Mouse (Mus musculus) embryonic fibroblast, embryonic 13.5 days (primary cell): ENCODE results near the gene Thada.

ENCODE experiments used
- CTCF ChIP-seq: IDR thresholded peaks from 2 replicates; pipeline ENCODE4 v1.5.1; 2011; ENCODE audit warnings: mild to moderate bottlenecking, control low read depth, low read length, moderate library complexity, borderline replicate concordance; ENCODE audit not compliant: insufficient read depth
- POLR2A ChIP-seq: IDR thresholded peaks from 2 replicates; pipeline ENCODE4 v1.6.1; 2011; ENCODE audit warnings: low read depth, mild to moderate bottlenecking, control low read depth, low read length, moderate library complexity

DNA sequence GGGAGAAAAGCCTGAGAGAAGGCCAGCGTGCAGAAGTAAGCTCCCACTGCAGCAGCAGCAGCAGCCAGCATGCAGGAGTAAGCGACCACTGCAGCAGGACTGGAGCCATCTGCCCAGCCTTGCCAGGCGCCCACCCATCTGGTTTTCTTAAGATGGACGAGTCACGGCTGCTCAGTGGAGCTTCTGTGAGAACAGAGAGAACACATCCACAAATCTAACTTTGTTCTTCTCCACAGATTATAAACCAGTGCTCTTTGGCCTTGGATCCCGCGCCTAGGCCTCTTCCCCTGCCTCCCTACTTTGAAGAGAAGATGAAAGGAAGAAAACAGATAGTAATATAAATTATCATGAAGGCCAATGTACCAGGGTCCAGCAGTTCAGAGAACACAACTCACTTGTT is 106.2 kb downstream of the Thada start:
- TF ChIP-seq CTCF = no peak
- no peak for TF ChIP-seq POLR2A
